Mouse (Mus musculus): ENCODE measurements around the gene Slc6a8.

GRCm38 (mm10) chrX:73673619-73673967 lies 643 bp downstream of the Slc6a8 start:
- TF ChIP-seq ZC3H11A (IDR thresholded peaks at IDR 0.05; ENCODE audit: low read depth, low read length) (no peak), CTCF (IDR thresholded peaks at IDR 0.05 in 2 of 3, conservative IDR thresholded peaks at IDR 0.05 in 1 of 3; ENCODE audit: control insufficient read depth in 1 of 3, insufficient read depth in 1 of 3, low read depth in 2 of 3, low read length in 3 of 3, poor library complexity in 1 of 3, severe bottlenecking in 1 of 3) (no peak), TBP (IDR thresholded peaks at IDR 0.05; ENCODE audit: low read depth, low read length) (no peak), POLR2A (IDR thresholded peaks at IDR 0.05; ENCODE audit: control insufficient read depth in 1 of 2, insufficient read depth in 1 of 2, low read depth in 1 of 2, low read length in 2 of 2, poor library complexity in 1 of 2) (no peak), POLR2AphosphoS5 (IDR thresholded peaks at IDR 0.05; ENCODE audit: borderline replicate concordance, low read depth, low read length) (no peak), ETS1 (IDR thresholded peaks at IDR 0.05; ENCODE audit: low read depth, low read length) (no peak), USF2 (IDR thresholded peaks at IDR 0.05; ENCODE audit: borderline replicate concordance in 1 of 2, insufficient read depth in 1 of 2, low read depth in 1 of 2, low read length in 2 of 2) (no peak), MXI1 (IDR thresholded peaks at IDR 0.05; ENCODE audit: low read depth, low read length) (no peak), USF1 (IDR thresholded peaks at IDR 0.05; ENCODE audit: low read depth, low read length) (no peak), GATA1 (IDR thresholded peaks at IDR 0.05; ENCODE audit: low read depth, low read length) (no peak), BHLHE40 (IDR thresholded peaks at IDR 0.05; ENCODE audit: borderline replicate concordance, low read depth, low read length) (no peak), UBTF (IDR thresholded peaks at IDR 0.05; ENCODE audit: borderline replicate concordance, insufficient read depth, low read depth, low read length) (no peak)
